Mouse (Mus musculus): ENCODE measurements around the gene Ccdc167. TPM values are rescaled to one million over a fixed set of nuclear protein-coding genes. Genes with fewer than 3 reads are reported as not detected.
A peak's percentile ranks its signal among the peaks of the same experiment; 100 is the strongest.
"Not testable (repeated sequence)": the region's sequence is repeated elsewhere in the genome, so short reads cannot be mapped to it uniquely, and the experiment has no call there.

Ccdc167 gene
- polyA plus RNA-seq, 1 experiment from 2014 or later, result 11.3 TPM

DNA sequence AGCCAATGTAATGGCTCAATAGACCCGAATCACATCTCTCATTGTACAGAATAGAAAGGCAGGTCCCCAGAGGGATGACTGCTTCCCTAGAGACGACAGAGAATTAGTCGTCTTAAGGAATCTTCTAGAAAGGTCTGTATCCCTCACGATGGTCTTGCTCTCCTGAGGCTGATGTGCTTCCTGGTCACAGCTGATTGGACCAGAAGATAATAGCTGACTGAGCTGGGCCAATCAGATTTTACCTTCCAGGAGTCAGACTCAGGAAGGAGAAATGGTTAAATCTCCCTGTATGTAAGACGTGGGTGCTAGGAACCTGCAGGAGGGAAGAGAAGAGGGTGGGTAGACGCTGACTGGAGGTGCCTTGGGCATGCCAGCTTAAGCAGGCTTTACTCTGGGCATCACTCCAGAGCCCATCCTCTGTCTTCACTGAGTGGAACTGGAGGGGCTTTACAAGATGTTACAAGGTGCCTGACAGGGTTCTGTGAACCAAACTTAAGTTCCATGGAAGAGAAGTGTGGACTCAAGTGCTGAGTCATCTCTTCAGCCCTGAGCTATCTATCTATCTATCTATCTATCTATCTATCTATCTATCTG is 8.3 kb upstream of the Ccdc167 start:
- 69% methylated on average over 6 of the region's 6 CpGs for WGBS
- H3K9me3 ChIP-seq (ENCODE audit: control insufficient read depth, low read length), result no peaks in the 10 kb centered on the region
- H3K27me3 ChIP-seq (ENCODE audit: control insufficient read depth, insufficient read depth, low read length), result no peaks in the 10 kb centered on the region
- H3K4me2 ChIP-seq (ENCODE audit: low read length), result no peak overlapping the region
- no peak overlapping the region for H3K9ac ChIP-seq (replicated peaks; ENCODE audit: low read length)
- no peak for DNase-seq
- H3K4me1 ChIP-seq (ENCODE audit: control insufficient read depth, insufficient read depth, low read length), result peaks cover 2% of the 10 kb centered on the region; the same call in 1 of the 2 replicates
- H3K36me3 ChIP-seq (ENCODE audit: control insufficient read depth, insufficient read depth, low read length), result no peaks in the 10 kb centered on the region
- no peak overlapping the region for H3K4me3 ChIP-seq (replicated peaks; ENCODE audit: low read depth, low read length)
- no peak for ATAC-seq (ENCODE audit: low FRiP score, low TSS enrichment)
- H3K27ac ChIP-seq (replicated peaks; ENCODE audit: low read depth, low read length), result no peak overlapping the region

DNA sequence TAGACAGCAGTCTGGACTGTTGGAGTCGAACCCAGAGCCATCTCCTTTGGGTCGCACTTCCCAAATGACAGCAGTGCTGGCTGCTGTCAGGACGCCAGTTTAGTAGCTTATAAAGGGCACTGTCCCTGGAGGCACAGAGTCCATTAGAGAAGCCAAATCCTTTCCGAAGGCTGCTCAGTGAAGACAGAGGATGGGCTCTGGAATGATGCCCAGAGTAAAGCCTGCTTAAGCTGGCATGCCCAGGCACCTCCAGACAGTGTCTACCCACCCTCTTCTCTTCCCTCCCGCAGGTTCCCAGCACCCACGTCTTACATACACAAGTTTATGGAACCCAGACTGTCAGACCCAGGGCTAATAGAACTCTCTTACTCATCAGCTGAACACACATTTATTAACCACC is 7.8 kb upstream of the Ccdc167 start:
- H3K27ac ChIP-seq (replicated peaks; ENCODE audit: low read depth, low read length), result no peak overlapping the region
- no peak overlapping the region for H3K4me2 ChIP-seq (ENCODE audit: low read length)
- peaks cover 3% of the 10 kb centered on the region; the same call in 1 of the 2 replicates for H3K4me1 ChIP-seq (ENCODE audit: control insufficient read depth, insufficient read depth, low read length)
- 64% methylated on average over 6 of the region's 6 CpGs for WGBS
- DNase-seq (peak; percentile 71), ATAC-seq (ENCODE audit: low FRiP score, low TSS enrichment) (peak; percentile 34; the same call in 1 of the 2 replicates)
- H3K4me3 ChIP-seq (replicated peaks; ENCODE audit: low read depth, low read length), result no peak overlapping the region
- no peak overlapping the region for H3K9ac ChIP-seq (replicated peaks; ENCODE audit: low read length)
- no peaks in the 10 kb centered on the region for H3K27me3 ChIP-seq (ENCODE audit: control insufficient read depth, insufficient read depth, low read length)
- no peaks in the 10 kb centered on the region for H3K9me3 ChIP-seq (ENCODE audit: control insufficient read depth, low read length)
- H3K36me3 ChIP-seq (ENCODE audit: control insufficient read depth, insufficient read depth, low read length), result no peaks in the 10 kb centered on the region

DNA sequence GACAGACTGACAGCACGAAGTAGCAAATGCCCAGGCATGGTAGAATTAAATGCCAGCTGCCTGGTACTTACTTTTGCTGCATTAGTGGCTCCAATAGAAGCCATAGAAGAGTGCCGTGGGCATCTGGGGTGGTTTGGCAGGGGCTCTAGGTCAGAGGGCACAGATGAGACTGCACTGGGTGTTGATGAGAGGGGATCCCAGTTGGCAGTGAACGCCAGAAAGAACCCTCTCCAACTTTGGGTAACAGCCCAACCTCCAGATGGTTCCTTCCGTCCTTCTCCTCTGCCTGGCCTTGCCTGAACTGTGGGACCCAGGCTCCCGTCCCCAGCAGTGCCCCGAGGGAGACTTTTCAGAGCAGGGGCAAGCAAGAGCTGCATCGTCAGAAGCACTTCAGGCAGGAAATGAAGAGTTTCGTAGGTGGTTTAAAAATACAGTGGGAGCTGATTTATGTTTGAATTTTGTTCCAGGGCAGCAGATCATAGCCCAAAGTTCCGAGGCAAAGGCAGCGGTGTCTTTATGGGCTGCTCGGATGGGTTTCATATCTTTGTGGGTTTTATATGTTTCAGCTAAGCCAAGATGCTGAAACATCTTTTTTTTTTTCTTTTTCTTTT is 4.0 kb upstream of the Ccdc167 start:
- 80% methylated on average over 11 of the region's 11 CpGs for WGBS
- H3K27ac ChIP-seq (replicated peaks; ENCODE audit: low read depth, low read length), result no peak overlapping the region

DNA sequence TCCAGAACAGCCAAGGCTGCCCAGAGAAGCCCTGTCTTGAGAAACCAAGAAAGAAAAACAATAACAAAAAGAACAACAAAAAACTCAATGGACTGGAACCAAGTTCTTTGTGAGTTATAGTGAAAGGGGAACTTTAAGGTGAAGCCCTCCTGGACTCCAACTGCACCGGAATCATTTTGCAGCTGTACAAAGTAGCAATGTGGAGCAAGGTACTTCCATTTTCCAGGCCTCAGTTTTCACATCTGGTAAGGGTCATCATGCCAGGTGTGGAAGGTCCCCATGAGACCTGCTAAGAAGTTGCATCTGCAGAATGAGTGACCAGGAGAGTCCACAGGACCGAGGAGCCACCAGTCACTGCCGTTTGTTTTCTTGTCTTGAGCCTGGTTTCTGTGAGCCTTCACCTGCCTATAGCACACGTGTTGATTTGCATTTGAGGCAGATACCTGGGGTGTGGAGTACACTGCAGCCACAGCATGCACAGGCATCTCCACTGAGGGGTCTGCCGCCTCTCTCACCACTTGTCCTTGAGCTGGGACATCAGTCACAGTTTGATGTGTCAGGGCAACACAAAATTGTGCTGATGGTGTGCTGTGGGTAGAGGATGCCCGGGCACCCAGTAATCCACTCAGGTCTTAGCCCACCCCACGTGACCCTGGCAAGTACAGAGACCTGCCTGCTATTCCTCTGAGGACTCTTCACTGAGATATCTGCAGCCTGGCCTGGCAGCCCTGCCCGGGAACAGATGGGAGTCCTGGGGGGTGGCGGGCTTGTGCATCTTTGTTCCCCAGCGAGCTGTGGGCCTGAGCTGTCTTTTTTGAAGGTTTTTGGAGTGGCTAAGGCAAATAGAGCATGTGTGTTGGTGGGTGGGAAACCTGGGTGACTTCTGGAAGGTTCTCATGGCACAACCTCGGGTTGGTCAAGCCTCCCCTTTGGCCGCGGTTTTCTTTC is 3.1 kb upstream of the Ccdc167 start:
- no peak overlapping the region for H3K4me2 ChIP-seq (ENCODE audit: low read length)
- no peaks in the 10 kb centered on the region for H3K27me3 ChIP-seq (ENCODE audit: control insufficient read depth, insufficient read depth, low read length)
- H3K9me3 ChIP-seq (ENCODE audit: control insufficient read depth, low read length), result no peaks in the 10 kb centered on the region
- H3K9ac ChIP-seq (replicated peaks; ENCODE audit: low read length), result no peak overlapping the region
- H3K4me3 ChIP-seq (replicated peaks; ENCODE audit: low read depth, low read length), result no peak overlapping the region
- no peak overlapping the region for H3K27ac ChIP-seq (replicated peaks; ENCODE audit: low read depth, low read length)
- DNase-seq (no peak), ATAC-seq (ENCODE audit: low FRiP score, low TSS enrichment) (no peak)
- peaks cover 15% of the 10 kb centered on the region for H3K4me1 ChIP-seq (ENCODE audit: control insufficient read depth, insufficient read depth, low read length)
- H3K36me3 ChIP-seq (ENCODE audit: control insufficient read depth, insufficient read depth, low read length), result no peaks in the 10 kb centered on the region
- 72% methylated on average over 13 of the region's 13 CpGs for WGBS

More for the DNA sequence above, 4.0 kb upstream of the Ccdc167 start:
- DNase-seq (no peak), ATAC-seq (ENCODE audit: low FRiP score, low TSS enrichment) (no peak)
- Histone ChIP-seq H3K4me2 (ENCODE audit: low read length) (no peak overlapping the region), H3K4me3 (replicated peaks; ENCODE audit: low read depth, low read length) (no peak overlapping the region), H3K9me3 (ENCODE audit: control insufficient read depth, low read length) (no peaks in the 10 kb centered on the region), H3K4me1 (ENCODE audit: control insufficient read depth, insufficient read depth, low read length) (peaks cover 14% of the 10 kb centered on the region), H3K36me3 (ENCODE audit: control insufficient read depth, insufficient read depth, low read length) (no peaks in the 10 kb centered on the region), H3K9ac (replicated peaks; ENCODE audit: low read length) (no peak overlapping the region), H3K27me3 (ENCODE audit: control insufficient read depth, insufficient read depth, low read length) (no peaks in the 10 kb centered on the region)

DNA sequence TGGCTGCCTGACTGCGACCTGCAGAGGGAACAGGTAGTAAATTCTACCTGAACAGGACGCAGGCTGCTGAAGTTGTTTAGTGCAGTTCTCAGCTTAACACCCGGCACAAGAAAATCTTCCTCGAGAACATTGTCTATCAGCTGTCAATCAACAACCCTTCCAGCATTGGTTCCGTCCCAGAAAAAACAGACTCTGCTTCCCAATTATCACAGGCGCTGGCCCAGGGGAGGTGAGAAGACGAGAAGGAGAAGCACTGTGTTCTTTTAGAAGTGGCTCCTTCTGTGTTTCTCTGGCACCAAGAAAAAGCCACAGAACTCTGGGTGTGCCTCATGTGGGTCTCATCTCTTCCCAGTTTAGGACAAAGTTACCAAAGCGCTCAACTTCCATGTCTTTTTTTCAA is 1.8 kb upstream of the Ccdc167 start:
- Histone ChIP-seq H3K9me3 (ENCODE audit: control insufficient read depth, low read length) (no peaks in the 10 kb centered on the region), H3K27me3 (ENCODE audit: control insufficient read depth, insufficient read depth, low read length) (no peaks in the 10 kb centered on the region), H3K27ac (replicated peaks; ENCODE audit: low read depth, low read length) (no peak overlapping the region), H3K36me3 (ENCODE audit: control insufficient read depth, insufficient read depth, low read length) (no peaks in the 10 kb centered on the region), H3K9ac (replicated peaks; ENCODE audit: low read length) (no peak overlapping the region), H3K4me3 (replicated peaks; ENCODE audit: low read depth, low read length) (no peak overlapping the region), H3K4me2 (ENCODE audit: low read length) (no peak overlapping the region), H3K4me1 (ENCODE audit: control insufficient read depth, insufficient read depth, low read length) (peaks cover 15% of the 10 kb centered on the region)
- 90% methylated on average over 8 of the region's 8 CpGs for WGBS
- no peak for ATAC-seq (ENCODE audit: low FRiP score, low TSS enrichment)
- DNase-seq, result no peak

DNA sequence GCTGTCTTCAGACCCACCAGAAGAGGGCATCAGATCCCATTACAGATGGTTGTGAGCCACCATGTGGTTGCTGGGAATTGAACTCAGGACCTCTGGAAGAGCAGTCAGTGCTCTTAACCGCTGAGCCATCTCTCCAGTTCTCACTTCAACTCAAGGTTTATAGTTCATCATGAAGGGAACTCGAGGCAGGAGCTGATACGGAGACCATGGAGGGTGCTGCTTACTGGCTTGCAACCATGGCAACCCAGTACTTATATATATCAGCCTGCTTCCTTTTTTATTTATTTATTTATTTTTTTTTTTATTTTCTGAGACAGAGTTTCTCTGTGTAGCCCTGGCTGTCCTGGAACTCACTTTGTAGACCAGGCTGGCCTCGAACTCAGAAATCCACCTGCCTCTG is 3.1 kb downstream of the Ccdc167 start:
- not testable (repeated sequence) for H3K4me2 ChIP-seq (ENCODE audit: low read length); H3K4me3 ChIP-seq (replicated peaks; ENCODE audit: low read depth, low read length); DNase-seq; H3K27me3 ChIP-seq (ENCODE audit: control insufficient read depth, insufficient read depth, low read length); H3K9me3 ChIP-seq (ENCODE audit: control insufficient read depth, low read length); H3K9ac ChIP-seq (replicated peaks; ENCODE audit: low read length); ATAC-seq (ENCODE audit: low FRiP score, low TSS enrichment); H3K36me3 ChIP-seq (ENCODE audit: control insufficient read depth, insufficient read depth, low read length); H3K27ac ChIP-seq (replicated peaks; ENCODE audit: low read depth, low read length)
- WGBS, result over 99% methylated on average over 4 of the region's 4 CpGs
- H3K4me1 ChIP-seq (ENCODE audit: control insufficient read depth, insufficient read depth, low read length), result peaks cover 47% of the 10 kb centered on the region

DNA sequence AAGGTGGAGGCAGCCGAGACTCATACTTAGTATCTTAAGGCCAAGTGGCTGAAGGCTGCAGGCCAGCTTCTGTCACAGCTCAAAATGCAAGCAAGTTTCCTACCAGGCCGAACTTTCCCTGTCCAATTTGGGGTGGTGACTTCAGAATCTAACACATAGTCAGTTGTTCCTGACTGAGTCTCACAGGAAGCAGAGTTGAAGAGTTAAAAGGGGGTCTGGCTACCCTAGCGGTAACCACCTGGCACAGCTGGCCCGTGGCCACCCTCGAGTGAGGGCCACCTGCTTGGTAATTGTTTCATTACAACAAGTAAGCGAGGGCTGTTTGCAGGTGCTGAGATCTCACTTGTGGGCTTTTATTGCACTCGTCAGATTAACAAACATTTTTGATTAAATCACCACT is 4.3 kb downstream of the Ccdc167 start:
- ATAC-seq (ENCODE audit: low FRiP score, low TSS enrichment) (no peak), DNase-seq (no peak)
- 71% methylated on average over 7 of the region's 7 CpGs for WGBS
- Histone ChIP-seq H3K27me3 (ENCODE audit: control insufficient read depth, insufficient read depth, low read length) (no peaks in the 10 kb centered on the region), H3K27ac (replicated peaks; ENCODE audit: low read depth, low read length) (peak overlapping the region; percentile 63; the same call in 1 of the 2 replicates), H3K4me2 (ENCODE audit: low read length) (no peak overlapping the region), H3K9me3 (ENCODE audit: control insufficient read depth, low read length) (no peaks in the 10 kb centered on the region), H3K36me3 (ENCODE audit: control insufficient read depth, insufficient read depth, low read length) (no peaks in the 10 kb centered on the region), H3K9ac (replicated peaks; ENCODE audit: low read length) (no peak overlapping the region), H3K4me1 (ENCODE audit: control insufficient read depth, insufficient read depth, low read length) (peaks cover 59% of the 10 kb centered on the region), H3K4me3 (replicated peaks; ENCODE audit: low read depth, low read length) (no peak overlapping the region)

DNA sequence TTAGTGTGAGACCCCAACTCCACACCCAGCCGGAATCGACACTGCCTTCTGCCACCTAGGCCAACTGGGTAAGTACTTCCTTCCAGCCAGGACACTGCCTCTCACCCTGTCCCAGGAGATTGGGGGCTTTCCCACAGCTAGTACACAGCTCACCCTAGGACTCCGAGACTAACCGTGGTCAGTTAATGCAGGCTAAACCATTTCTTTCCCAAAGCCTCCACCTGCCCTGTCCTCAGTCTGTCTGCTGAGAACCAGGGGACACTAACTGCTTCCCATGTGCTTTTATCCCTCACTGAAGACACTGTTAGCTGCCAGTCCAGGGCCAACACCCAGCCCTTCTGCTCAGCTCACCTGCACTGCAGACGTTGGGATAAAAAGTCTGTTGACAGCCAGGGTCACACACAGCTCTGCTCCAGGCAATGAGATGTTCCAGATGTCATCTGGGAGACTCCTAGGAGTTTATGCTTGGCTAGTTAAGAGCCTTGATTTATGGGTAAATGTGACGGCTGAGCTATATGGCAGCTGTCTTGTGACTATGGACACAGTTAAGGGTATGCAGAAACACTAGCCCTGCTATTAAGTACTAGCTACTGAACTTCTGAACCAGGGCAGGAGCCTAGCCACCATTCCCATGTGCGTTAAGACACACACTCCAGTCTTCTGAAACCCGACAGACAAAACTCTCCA is 5.0 kb downstream of the Ccdc167 start:
- ATAC-seq (ENCODE audit: low FRiP score, low TSS enrichment) (no peak), DNase-seq (no peak)
- H3K9me3 ChIP-seq (ENCODE audit: control insufficient read depth, low read length), result no peaks in the 10 kb centered on the region
- no peak overlapping the region for H3K9ac ChIP-seq (replicated peaks; ENCODE audit: low read length)
- H3K4me3 ChIP-seq (replicated peaks; ENCODE audit: low read depth, low read length), result no peak overlapping the region
- peak overlapping the region; percentile 63 for H3K27ac ChIP-seq (replicated peaks; ENCODE audit: low read depth, low read length)
- H3K27me3 ChIP-seq (ENCODE audit: control insufficient read depth, insufficient read depth, low read length), result no peaks in the 10 kb centered on the region
- no peaks in the 10 kb centered on the region for H3K36me3 ChIP-seq (ENCODE audit: control insufficient read depth, insufficient read depth, low read length)
- no peak overlapping the region for H3K4me2 ChIP-seq (ENCODE audit: low read length)
- peaks cover 60% of the 10 kb centered on the region for H3K4me1 ChIP-seq (ENCODE audit: control insufficient read depth, insufficient read depth, low read length)
- WGBS, result 78% methylated on average over 8 of the region's 8 CpGs
